Mouse (Mus musculus) MEL (cell line): ENCODE data around the gene 1700088E04Rik. TPM values are rescaled to one million over a fixed set of nuclear protein-coding genes. Genes with fewer than 3 reads are reported as not detected.

Experiments
- DNase-seq: peaks from one replicate; pipeline ENCODE4 v3.0.0; 2011; ENCODE audit warnings: low read depth, low spot score
- H3K27ac ChIP-seq: 2 replicates; pipeline ENCODE4 v1.5.1; 2012; ENCODE audit warnings: low read depth, mild to moderate bottlenecking, control low read depth, low read length, moderate library complexity; ENCODE audit not compliant: control insufficient read depth
- H3K27me3 ChIP-seq, 2 experiments: fragments of 150-350 bp in 1 of 2; sonication (generic) in 1 of 2; 2 replicates each; pipeline ENCODE4 v1.6.1; 2012; ENCODE audit warnings: low read length in 2 of 2, mild to moderate bottlenecking in 2 of 2, improper control_type of control experiment in 1 of 2, moderate library complexity in 1 of 2; ENCODE audit not compliant: insufficient read depth in 2 of 2, control insufficient read depth in 1 of 2
- H3K36me3 ChIP-seq, 2 experiments: 2 replicates each; pipeline ENCODE4 v1.6.1; 2012 to 2014; ENCODE audit warnings: low read length in 2 of 2, improper control_type of control experiment in 1 of 2, inconsistent platforms in 1 of 2, mild to moderate bottlenecking in 1 of 2; ENCODE audit not compliant: insufficient read depth in 2 of 2, control insufficient read depth in 1 of 2
- H3K4me1 ChIP-seq, 2 experiments: fragments of 150-350 bp in 1 of 2; sonication (generic) in 1 of 2; 2 replicates each; pipeline ENCODE4 v1.6.1; 2012; ENCODE audit warnings: low read length in 2 of 2, improper control_type of control experiment in 1 of 2, mild to moderate bottlenecking in 1 of 2; ENCODE audit not compliant: insufficient read depth in 2 of 2, control insufficient read depth in 1 of 2
- H3K4me3 ChIP-seq, 2 experiments: fragments of 150-350 bp in 1 of 2; sonication (generic) in 1 of 2; 2 replicates each; pipeline ENCODE4 v1.5.1; 2012; ENCODE audit warnings: low read depth in 2 of 2, low read length in 2 of 2, mild to moderate bottlenecking in 2 of 2, moderate library complexity in 2 of 2, control low read depth in 1 of 2, improper control_type of control experiment in 1 of 2; ENCODE audit not compliant: control insufficient read depth in 1 of 2, insufficient read depth in 1 of 2
- H3K79me2 ChIP-seq: 2 replicates; pipeline ENCODE4 v1.6.1; 2012; ENCODE audit warnings: mild to moderate bottlenecking, low read length, moderate library complexity; ENCODE audit not compliant: control insufficient read depth, poor library complexity, insufficient read depth
- H3K9ac ChIP-seq: 2 replicates; pipeline ENCODE4 v1.6.1; 2012; ENCODE audit warnings: low read depth, mild to moderate bottlenecking, control low read depth, low read length, moderate library complexity; ENCODE audit not compliant: control insufficient read depth, poor library complexity, severe bottlenecking
- H3K9me3 ChIP-seq: fragments of 150-350 bp; sonication (generic); replicated peaks from 2 replicates; pipeline ENCODE4 v1.6.1; 2012; ENCODE audit warnings: mild to moderate bottlenecking, low read length, improper control_type of control experiment, moderate library complexity; ENCODE audit not compliant: insufficient read depth
- HCFC1 ChIP-seq: IDR thresholded peaks from 2 replicates; pipeline ENCODE4 v1.6.1; 2012; ENCODE audit warnings: low read depth, mild to moderate bottlenecking, inconsistent platforms, low read length, improper control_type of control experiment, moderate library complexity
- MEF2A ChIP-seq: IDR thresholded peaks from 2 replicates; pipeline ENCODE4 v1.6.1; 2014; ENCODE audit warnings: low read depth, mild to moderate bottlenecking, inconsistent platforms, low read length, improper control_type of control experiment; ENCODE audit not compliant: poor library complexity, insufficient replicate concordance, severe bottlenecking; ENCODE audit errors: extremely low read depth
- NELFE ChIP-seq: IDR thresholded peaks from 2 replicates; pipeline ENCODE4 v1.6.1; 2011; ENCODE audit warnings: low read depth, low read length, improper control_type of control experiment
- SIN3A ChIP-seq: IDR thresholded peaks from 2 replicates; pipeline ENCODE4 v1.6.1; 2012; ENCODE audit warnings: low read length, improper control_type of control experiment, inconsistent platforms
- polyA plus RNA-seq, 2 experiments: library from polyadenylated mRNA; stranded (reverse) in 1 of 2; unstranded in 1 of 2; fragments of >175 nt in 1 of 2; fragments of >200 nt in 1 of 2; gene quantifications; 2 replicates each; pipeline versions ENCODE4 v1.2.1 to v1.2.4; 2012; ENCODE audit warnings: low replicate concordance in 2 of 2, low read depth in 1 of 2; ENCODE audit not compliant: insufficient read length in 2 of 2, insufficient read depth in 1 of 2, missing spikeins in 1 of 2
- total RNA-seq: library from RNA; depleted of rRNA; stranded (reverse); fragments of 300-350 nt; gene quantifications from 2 replicates; pipeline ENCODE4 v1.2.3, GENCODE M21; 2012; rRNA removed

1700088E04Rik gene
- total and polyA plus RNA-seq, 3 experiments, result 4.9 to 9.3 TPM; not detected in 1

- no peaks in the 10 kb centered on the region for H3K9me3 ChIP-seq
- DNase-seq, result no peak
- no peak overlapping the region for H3K9ac ChIP-seq
- no peaks in the 10 kb centered on the region for H3K27me3 ChIP-seq
- H3K36me3 ChIP-seq, result peaks cover 9 to 26% of the 10 kb centered on the region in 2 experiments
- H3K4me1 ChIP-seq, result peaks cover 0 to 13% of the 10 kb centered on the region in 2 experiments; a peak in 2 of 4 replicates
- TF ChIP-seq SIN3A, result no peak
- TF ChIP-seq NELFE, result no peak
- no peak for TF ChIP-seq HCFC1
- no peak for TF ChIP-seq MEF2A
- no peak overlapping the region for H3K27ac ChIP-seq
- no peak overlapping the region for H3K4me3 ChIP-seq
- peaks cover 29% of the 10 kb centered on the region for H3K79me2 ChIP-seq
Observed at GRCm38 (mm10) chr15:79079567-79079966, 61.5 kb downstream of the 1700088E04Rik start.

Other genes starting within 250 kb of the 1700088E04Rik start
- 0.27 TPM in 1 of 2 replicates, not detected in the other for gene Gm49510, start 241.6 kb downstream of the 1700088E04Rik start, total RNA-seq
- gene Gm49510, start 241.6 kb downstream of the 1700088E04Rik start, polyA plus RNA-seq, result under 1 TPM in 1 of 2 experiments, not detected in 1; 0.17 TPM
- 17.1 and 21.0 TPM in 2 replicates for gene Sh3bp1, start 241.5 kb downstream of the 1700088E04Rik start, total RNA-seq
- gene Sh3bp1, start 241.5 kb downstream of the 1700088E04Rik start, polyA plus RNA-seq, result 10 to 100 TPM in 1 of 2 experiments, not detected in 1; 80.2 TPM
- gene Pdxp, start 227.3 kb downstream of the 1700088E04Rik start, total RNA-seq, result 16.7 and 21.5 TPM in 2 replicates
- 10 to 100 TPM in 1 of 2 experiments, not detected in 1; 25.4 TPM for gene Pdxp, start 227.3 kb downstream of the 1700088E04Rik start, polyA plus RNA-seq
- 974 and 1,054 TPM in 2 replicates for gene Lgals1, start 214.5 kb downstream of the 1700088E04Rik start, total RNA-seq
- gene Lgals1, start 214.5 kb downstream of the 1700088E04Rik start, polyA plus RNA-seq, result 1,000 to 10,000 TPM in 1 of 2 experiments, 100 to 1,000 TPM in 1; 646 to 1,010 TPM
- 39.0 and 40.8 TPM in 2 replicates for gene Nol12, start 206.3 kb downstream of the 1700088E04Rik start, total RNA-seq
- 100 to 1,000 TPM in 1 of 2 experiments, not detected in 1; 127 TPM for gene Nol12, start 206.3 kb downstream of the 1700088E04Rik start, polyA plus RNA-seq
- 18.4 and 21.3 TPM in 2 replicates for gene Triobp, start 193.5 kb downstream of the 1700088E04Rik start, total RNA-seq
- 10 to 100 TPM in 1 of 2 experiments, not detected in 1; 31.3 TPM for gene Triobp, start 193.5 kb downstream of the 1700088E04Rik start, polyA plus RNA-seq
- gene H1f0, start 112.8 kb downstream of the 1700088E04Rik start, total RNA-seq, result 28.2 and 33.5 TPM in 2 replicates
- gene H1f0, start 112.8 kb downstream of the 1700088E04Rik start, polyA plus RNA-seq, result 100 to 1,000 TPM in 1 of 2 experiments, 10 to 100 TPM in 1; 46.8 to 213 TPM
- gene Galr3, start 99.4 kb downstream of the 1700088E04Rik start, total RNA-seq, result 2.5 and 2.6 TPM in 2 replicates
- gene Galr3, start 99.4 kb downstream of the 1700088E04Rik start, polyA plus RNA-seq, result 1 to 10 TPM in 1 of 2 experiments, not detected in 1; 4.5 TPM
- gene Ankrd54, start 78.4 kb downstream of the 1700088E04Rik start, total RNA-seq, result 42.3 and 43.4 TPM in 2 replicates
- 10 to 100 TPM in 1 of 2 experiments, not detected in 1; 62.2 TPM for gene Ankrd54, start 78.4 kb downstream of the 1700088E04Rik start, polyA plus RNA-seq
- 394 and 395 TPM in 2 replicates for gene Eif3l, start 66.1 kb downstream of the 1700088E04Rik start, total RNA-seq
- 100 to 1,000 TPM; 301 to 442 TPM for gene Eif3l, start 66.1 kb downstream of the 1700088E04Rik start, polyA plus RNA-seq
- gene Micall1, start 32.4 kb downstream of the 1700088E04Rik start, total RNA-seq, result 4.1 and 4.8 TPM in 2 replicates
- gene Micall1, start 32.4 kb downstream of the 1700088E04Rik start, polyA plus RNA-seq, result 10 to 100 TPM in 1 of 2 experiments, not detected in 1; 13.5 TPM
- 362 and 423 TPM in 2 replicates for gene Polr2f, start 244 bp downstream of the 1700088E04Rik start, total RNA-seq
- 100 to 1,000 TPM in 1 of 2 experiments, not detected in 1; 510 TPM for gene Polr2f, start 244 bp downstream of the 1700088E04Rik start, polyA plus RNA-seq
- gene Sox10, start 24.0 kb upstream of the 1700088E04Rik start, total RNA-seq, result not detected in 2 replicates
- not detected for gene Sox10, start 24.0 kb upstream of the 1700088E04Rik start, polyA plus RNA-seq
- gene Pick1, start 87.9 kb upstream of the 1700088E04Rik start, total RNA-seq, result 17.6 and 20.8 TPM in 2 replicates
- 10 to 100 TPM in 1 of 2 experiments, not detected in 1; 24.3 TPM for gene Pick1, start 87.9 kb upstream of the 1700088E04Rik start, polyA plus RNA-seq
- 0.12 and 0.16 TPM in 2 replicates for gene Gm49486, start 88.1 kb upstream of the 1700088E04Rik start, total RNA-seq
- gene Gm49486, start 88.1 kb upstream of the 1700088E04Rik start, polyA plus RNA-seq, result under 1 TPM in 1 of 2 experiments, not detected in 1; 0.46 TPM
- 0.15 TPM in 1 of 2 replicates, not detected in the other for gene Slc16a8, start 113.5 kb upstream of the 1700088E04Rik start, total RNA-seq
- gene Slc16a8, start 113.5 kb upstream of the 1700088E04Rik start, polyA plus RNA-seq, result under 1 TPM in 1 of 2 experiments, not detected in 1; 0.47 TPM
- 1.1 TPM in 1 of 2 replicates, not detected in the other for gene Baiap2l2, start 144.3 kb upstream of the 1700088E04Rik start, total RNA-seq
- under 1 TPM in 1 of 2 experiments, not detected in 1; 0.60 TPM for gene Baiap2l2, start 144.3 kb upstream of the 1700088E04Rik start, polyA plus RNA-seq
- gene Pla2g6, start 187.1 kb upstream of the 1700088E04Rik start, total RNA-seq, result 11.8 and 12.0 TPM in 2 replicates
- gene Pla2g6, start 187.1 kb upstream of the 1700088E04Rik start, polyA plus RNA-seq, result 10 to 100 TPM in 1 of 2 experiments, not detected in 1; 24.7 TPM
- 3.3 TPM in 2 replicates for gene Maff, start 205.4 kb upstream of the 1700088E04Rik start, total RNA-seq
- gene Maff, start 205.4 kb upstream of the 1700088E04Rik start, polyA plus RNA-seq, result 1 to 10 TPM in 1 of 2 experiments, not detected in 1; 5.8 TPM